Mouse (Mus musculus): ENCODE results near the gene Pik3r5.
A peak's percentile ranks its signal among the peaks of the same experiment; 100 is the strongest.

Gene Pik3r5

GRCm38 (mm10) chr11:68486093-68486492 lies 54.2 kb downstream of the Pik3r5 start:
- no peak for DNase-seq

- DNase-seq, result no peak
These were observed 55.8 kb downstream of the Pik3r5 start for GRCm38 (mm10) chr11:68487720-68488119.

GRCm38 (mm10) chr11:68488256-68488824 lies 56.4 kb downstream of the Pik3r5 start:
- no peak for DNase-seq

GRCm38 (mm10) chr11:68489236-68489635 lies 57.3 kb downstream of the Pik3r5 start:
- DNase-seq, result no peak

GRCm38 (mm10) chr11:68492592-68492991 lies 60.7 kb downstream of the Pik3r5 start:
- no peak for DNase-seq

- no peak for DNase-seq
These were observed 61.8 kb downstream of the Pik3r5 start for GRCm38 (mm10) chr11:68493760-68494159.

GRCm38 (mm10) chr11:68497081-68497480 lies 65.2 kb downstream of the Pik3r5 start:
- peak in 1 of 2 experiments; percentile 31 for DNase-seq

- no peak for DNase-seq
These were observed 66.6 kb downstream of the Pik3r5 start for GRCm38 (mm10) chr11:68498517-68498916.

- DNase-seq, result no peak
These were observed 67.2 kb downstream of the Pik3r5 start for GRCm38 (mm10) chr11:68498999-68499699.

GRCm38 (mm10) chr11:68500949-68501350 lies 69.0 kb downstream of the Pik3r5 start:
- no peak for DNase-seq

GRCm38 (mm10) chr11:68502408-68502807 lies 70.5 kb downstream of the Pik3r5 start:
- no peak for DNase-seq

- DNase-seq, result peak; percentile 35 to 66
These were observed 71.1 kb downstream of the Pik3r5 start, which contains the start of gene Pik3r6 for GRCm38 (mm10) chr11:68502902-68503629. Gene Pik3r6 (plus strand): TSS chr11:68503019.

- DNase-seq, result no peak
These were observed 73.0 kb downstream of the Pik3r5 start for GRCm38 (mm10) chr11:68504913-68505312.

GRCm38 (mm10) chr11:68507246-68507645 lies 75.3 kb downstream of the Pik3r5 start:
- no peak for DNase-seq

GRCm38 (mm10) chr11:68508619-68509018 lies 76.7 kb downstream of the Pik3r5 start:
- no peak for DNase-seq

GRCm38 (mm10) chr11:68509194-68509593 lies 77.3 kb downstream of the Pik3r5 start:
- DNase-seq, result no peak

- no peak for DNase-seq
These were observed 82.0 kb downstream of the Pik3r5 start for GRCm38 (mm10) chr11:68513969-68514368.

GRCm38 (mm10) chr11:68519362-68519761 lies 87.4 kb downstream of the Pik3r5 start:
- DNase-seq, result no peak

GRCm38 (mm10) chr11:68519815-68520214 lies 87.9 kb downstream of the Pik3r5 start:
- no peak for DNase-seq

- no peak for DNase-seq
These were observed 88.5 kb downstream of the Pik3r5 start for GRCm38 (mm10) chr11:68520439-68520838.

GRCm38 (mm10) chr11:68521352-68521751 lies 89.4 kb downstream of the Pik3r5 start:
- no peak for DNase-seq

- no peak for DNase-seq
These were observed 94.5 kb downstream of the Pik3r5 start for GRCm38 (mm10) chr11:68526441-68526840.

- peak in 1 of 2 experiments; percentile 57 for DNase-seq
These were observed 99.3 kb downstream of the Pik3r5 start for GRCm38 (mm10) chr11:68531066-68531806.
